Mouse (Mus musculus): ENCODE data around the gene Tesc. TPM values are rescaled to one million over a fixed set of nuclear protein-coding genes. Genes with fewer than 3 reads are reported as not detected.

Tesc gene
- polyA plus RNA-seq, 1 experiment from 2014 or later = 11.0 TPM

DNA sequence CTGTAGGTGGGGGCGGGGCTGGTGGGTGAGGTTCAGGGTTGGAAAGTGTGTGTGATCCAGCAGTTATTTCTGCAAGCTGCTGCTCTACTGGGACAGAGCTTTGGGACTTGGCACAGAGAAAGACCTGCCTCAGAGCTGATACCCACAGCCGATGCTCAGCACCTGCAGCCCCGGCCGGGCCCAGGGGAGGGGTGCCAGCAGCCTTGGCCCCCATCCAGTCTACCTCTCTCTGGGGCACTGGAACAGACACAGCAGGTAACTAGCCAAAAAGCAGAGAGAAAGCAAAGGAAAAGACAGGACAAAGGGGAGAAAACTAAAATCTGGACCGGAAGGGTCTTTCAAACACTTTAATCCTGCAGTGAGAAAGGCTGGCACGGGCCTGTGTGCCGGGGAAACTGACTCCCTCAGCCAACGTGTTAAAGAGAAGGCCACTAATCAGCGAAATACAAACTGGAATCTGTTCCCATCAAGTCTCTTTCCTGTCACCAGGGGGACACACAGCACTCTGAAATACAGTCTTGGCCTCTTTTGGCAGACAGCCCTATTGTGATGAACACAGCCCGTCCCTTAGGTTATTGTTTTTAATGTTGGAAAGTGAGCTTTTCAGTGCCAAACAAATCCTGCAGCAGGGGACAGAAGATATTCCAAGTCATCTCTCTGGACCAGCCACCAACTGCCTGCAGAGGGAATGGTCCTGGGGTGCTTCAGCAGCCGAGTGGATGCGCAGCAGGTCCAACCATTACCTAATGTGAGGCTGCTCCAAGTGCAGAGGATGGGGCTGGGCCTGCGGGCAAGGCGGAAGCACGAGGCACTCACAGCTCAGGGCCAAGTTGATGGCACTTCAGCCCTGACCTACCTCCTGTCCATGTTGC, 49.4 kb downstream of the Tesc start:
- Histone ChIP-seq H3K4me2 (no peak overlapping the region), H3K27me3 (no peaks in the 10 kb centered on the region), H3K4me1 (replicated peaks) (peaks cover 29% of the 10 kb centered on the region), H3K9ac (no peak overlapping the region), H3K4me3 (no peak overlapping the region), H3K9me3 (replicated peaks) (no peaks in the 10 kb centered on the region), H3K36me3 (peaks cover 22% of the 10 kb centered on the region; the same call in 1 of the 2 replicates), H3K27ac (no peak overlapping the region; the same call in 1 of the 2 replicates)
- 71% methylated on average over 15 of the region's 15 CpGs for WGBS
- ATAC-seq (replicated peaks; ENCODE audit: insufficient number of reproducible peaks, insufficient read depth, low FRiP score, low read depth) = no peak

GRCm38 (mm10) chr5:118078550-118078949, 51.0 kb downstream of the Tesc start:
- Histone ChIP-seq H3K4me2 (no peak overlapping the region), H3K9me3 (replicated peaks) (no peaks in the 10 kb centered on the region), H3K27ac (no peak overlapping the region), H3K27me3 (no peaks in the 10 kb centered on the region), H3K4me1 (replicated peaks) (peaks cover 43% of the 10 kb centered on the region), H3K36me3 (peaks cover 17% of the 10 kb centered on the region; the same call in 1 of the 2 replicates), H3K9ac (no peak overlapping the region), H3K4me3 (no peak overlapping the region)
- ATAC-seq (replicated peaks; ENCODE audit: insufficient number of reproducible peaks, insufficient read depth, low FRiP score, low read depth) = no peak
- WGBS = 70% methylated on average over 6 of the region's 6 CpGs

DNA sequence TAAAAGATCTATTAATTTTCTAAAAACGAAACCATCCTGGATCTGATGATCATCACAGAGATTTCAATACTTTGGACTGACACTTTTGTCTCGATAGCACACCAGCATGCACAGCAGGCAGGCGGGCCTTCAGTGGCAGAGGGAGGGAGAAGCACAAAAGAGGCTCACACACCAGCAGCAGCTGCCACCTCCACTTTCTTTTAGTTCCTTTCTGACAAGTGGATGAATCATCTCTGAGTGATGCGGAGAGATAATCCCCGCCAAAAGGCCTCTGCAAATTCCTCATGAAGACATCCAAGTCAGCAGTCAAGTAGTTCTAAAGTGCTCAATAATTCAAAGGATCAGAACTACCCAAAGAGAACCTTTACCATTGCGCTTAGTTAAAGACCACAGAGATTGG, 51.8 kb downstream of the Tesc start:
- H3K4me1 ChIP-seq (replicated peaks) = peaks cover 50% of the 10 kb centered on the region
- H3K4me3 ChIP-seq = no peak overlapping the region
- no peaks in the 10 kb centered on the region for H3K9me3 ChIP-seq (replicated peaks)
- peaks cover 12% of the 10 kb centered on the region; the same call in 1 of the 2 replicates for H3K36me3 ChIP-seq
- no peak overlapping the region for H3K27ac ChIP-seq
- H3K9ac ChIP-seq = no peak overlapping the region
- ATAC-seq (replicated peaks; ENCODE audit: insufficient number of reproducible peaks, insufficient read depth, low FRiP score, low read depth) = no peak
- H3K27me3 ChIP-seq = no peaks in the 10 kb centered on the region
- WGBS = 71% methylated on average over 6 of the region's 6 CpGs
- no peak overlapping the region for H3K4me2 ChIP-seq

- WGBS = 73% methylated on average over 11 of the region's 11 CpGs
Observed at GRCm38 (mm10) chr5:118079839-118080250, 52.3 kb downstream of the Tesc start.

GRCm38 (mm10) chr5:118081374-118081949, 53.9 kb downstream of the Tesc start:
- Histone ChIP-seq H3K4me1 (replicated peaks) (peaks cover 64% of the 10 kb centered on the region), H3K4me2 (no peak overlapping the region), H3K9ac (0 out of 2 replicates have a peak overlapping the region, but pooled peaks have one; percentile 14)

More at GRCm38 (mm10) chr5:118079839-118080250, 52.3 kb downstream of the Tesc start:
- no peaks in the 10 kb centered on the region for H3K27me3 ChIP-seq
- ATAC-seq (replicated peaks; ENCODE audit: insufficient number of reproducible peaks, insufficient read depth, low FRiP score, low read depth) = no peak
- H3K4me2 ChIP-seq = no peak overlapping the region
- H3K27ac ChIP-seq = no peak overlapping the region
- H3K36me3 ChIP-seq = peaks cover 10% of the 10 kb centered on the region; the same call in 1 of the 2 replicates
- no peaks in the 10 kb centered on the region for H3K9me3 ChIP-seq (replicated peaks)
- no peak overlapping the region for H3K9ac ChIP-seq
- H3K4me3 ChIP-seq = no peak overlapping the region
- peaks cover 55% of the 10 kb centered on the region for H3K4me1 ChIP-seq (replicated peaks)

DNA sequence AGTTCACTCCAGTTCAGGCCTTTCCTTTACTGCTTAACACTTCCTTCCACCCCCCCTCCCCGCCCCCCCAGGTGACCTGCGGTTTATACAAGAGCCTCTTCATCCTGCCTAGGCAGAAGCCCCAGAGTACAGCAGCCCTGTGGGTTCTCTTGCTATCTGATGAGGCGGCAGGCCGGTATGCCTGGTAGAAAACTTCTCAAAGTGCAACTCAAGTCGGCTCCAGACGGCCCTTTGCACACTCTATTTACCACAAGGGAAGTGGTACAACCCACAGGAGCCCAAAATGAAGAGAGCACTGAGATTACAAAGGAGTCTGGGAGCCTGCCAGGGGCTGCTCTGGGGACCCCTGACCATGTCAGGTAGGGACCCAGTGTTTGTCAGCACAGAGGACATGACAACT, 54.5 kb downstream of the Tesc start:
- Histone ChIP-seq H3K4me3 (no peak overlapping the region), H3K36me3 (0 out of 2 replicates have a peak, but pooled peaks cover 3% of the 10 kb centered on the region), H3K27ac (no peak overlapping the region), H3K4me1 (replicated peaks) (peaks cover 64% of the 10 kb centered on the region), H3K9me3 (replicated peaks) (no peaks in the 10 kb centered on the region), H3K27me3 (no peaks in the 10 kb centered on the region), H3K4me2 (no peak overlapping the region), H3K9ac (peak overlapping the region; percentile 14; the same call in 1 of the 2 replicates)
- WGBS = 48% methylated on average over 6 of the region's 6 CpGs
- ATAC-seq (replicated peaks; ENCODE audit: insufficient number of reproducible peaks, insufficient read depth, low FRiP score, low read depth) = no peak

More at GRCm38 (mm10) chr5:118081374-118081949, 53.9 kb downstream of the Tesc start:
- Histone ChIP-seq H3K9me3 (replicated peaks) (no peaks in the 10 kb centered on the region), H3K27ac (no peak overlapping the region), H3K36me3 (0 out of 2 replicates have a peak, but pooled peaks cover 3% of the 10 kb centered on the region), H3K4me3 (no peak overlapping the region), H3K27me3 (no peaks in the 10 kb centered on the region)
- 72% methylated on average over 9 of the region's 9 CpGs for WGBS
- no peak for ATAC-seq (replicated peaks; ENCODE audit: insufficient number of reproducible peaks, insufficient read depth, low FRiP score, low read depth)

- peaks cover 65% of the 10 kb centered on the region for H3K4me1 ChIP-seq (replicated peaks)
- ATAC-seq (replicated peaks; ENCODE audit: insufficient number of reproducible peaks, insufficient read depth, low FRiP score, low read depth) = no peak
- H3K36me3 ChIP-seq = 0 out of 2 replicates have a peak, but pooled peaks cover 3% of the 10 kb centered on the region
- no peaks in the 10 kb centered on the region for H3K27me3 ChIP-seq
- no peaks in the 10 kb centered on the region for H3K9me3 ChIP-seq (replicated peaks)
- H3K4me2 ChIP-seq = no peak overlapping the region
- H3K4me3 ChIP-seq = no peak overlapping the region
- H3K27ac ChIP-seq = no peak overlapping the region
- 71% methylated on average over 12 of the region's 12 CpGs for WGBS
- no peak overlapping the region for H3K9ac ChIP-seq
Observed at GRCm38 (mm10) chr5:118083060-118083638, 55.6 kb downstream of the Tesc start.

GRCm38 (mm10) chr5:118084171-118084727, 56.7 kb downstream of the Tesc start:
- Histone ChIP-seq H3K9me3 (replicated peaks) (no peaks in the 10 kb centered on the region), H3K27ac (peak overlapping the region; percentile 46), H3K27me3 (no peaks in the 10 kb centered on the region), H3K4me1 (replicated peaks) (peaks cover 67% of the 10 kb centered on the region), H3K36me3 (0 out of 2 replicates have a peak, but pooled peaks cover 3% of the 10 kb centered on the region), H3K9ac (no peak overlapping the region; the same call in 1 of the 2 replicates), H3K4me2 (no peak overlapping the region), H3K4me3 (no peak overlapping the region)
- 45% methylated on average over 10 of the region's 10 CpGs for WGBS
- no peak for ATAC-seq (replicated peaks; ENCODE audit: insufficient number of reproducible peaks, insufficient read depth, low FRiP score, low read depth)

DNA sequence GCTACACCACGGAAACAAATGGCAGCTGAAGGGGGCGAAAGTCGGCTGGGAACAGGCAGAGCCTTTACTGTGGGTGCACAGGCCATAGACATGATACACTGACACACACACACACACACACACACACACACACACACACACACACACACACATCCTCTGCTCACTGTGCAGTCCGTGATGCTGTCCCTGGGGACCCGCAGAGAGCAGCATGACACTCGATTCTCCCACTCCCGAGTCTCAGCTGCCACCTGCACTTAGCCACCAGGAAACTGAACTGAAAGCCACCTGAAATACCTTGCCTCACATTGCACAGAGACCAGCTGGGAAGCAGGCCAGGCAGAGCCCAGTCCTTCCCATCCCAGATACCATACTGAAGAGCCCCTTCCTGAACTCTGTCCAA, 57.8 kb downstream of the Tesc start:
- no peaks in the 10 kb centered on the region for H3K9me3 ChIP-seq (replicated peaks)
- no peak overlapping the region for H3K9ac ChIP-seq
- H3K4me1 ChIP-seq (replicated peaks) = peaks cover 70% of the 10 kb centered on the region
- no peak overlapping the region for H3K4me3 ChIP-seq
- ATAC-seq (replicated peaks; ENCODE audit: insufficient number of reproducible peaks, insufficient read depth, low FRiP score, low read depth) = no peak
- no peaks in the 10 kb centered on the region for H3K27me3 ChIP-seq
- H3K36me3 ChIP-seq = 0 out of 2 replicates have a peak, but pooled peaks cover 4% of the 10 kb centered on the region
- 72% methylated on average over 7 of the region's 7 CpGs for WGBS
- H3K27ac ChIP-seq = no peak overlapping the region
- no peak overlapping the region for H3K4me2 ChIP-seq

GRCm38 (mm10) chr5:118086956-118087355, 59.4 kb downstream of the Tesc start:
- 54% methylated on average over 7 of the region's 7 CpGs for WGBS
- Histone ChIP-seq H3K4me1 (replicated peaks) (peaks cover 59% of the 10 kb centered on the region), H3K9ac (no peak overlapping the region), H3K9me3 (replicated peaks) (no peaks in the 10 kb centered on the region), H3K4me3 (no peak overlapping the region), H3K27me3 (no peaks in the 10 kb centered on the region), H3K36me3 (peaks cover 21% of the 10 kb centered on the region), H3K4me2 (no peak overlapping the region), H3K27ac (no peak overlapping the region)
- ATAC-seq (replicated peaks; ENCODE audit: insufficient number of reproducible peaks, insufficient read depth, low FRiP score, low read depth) = no peak

DNA sequence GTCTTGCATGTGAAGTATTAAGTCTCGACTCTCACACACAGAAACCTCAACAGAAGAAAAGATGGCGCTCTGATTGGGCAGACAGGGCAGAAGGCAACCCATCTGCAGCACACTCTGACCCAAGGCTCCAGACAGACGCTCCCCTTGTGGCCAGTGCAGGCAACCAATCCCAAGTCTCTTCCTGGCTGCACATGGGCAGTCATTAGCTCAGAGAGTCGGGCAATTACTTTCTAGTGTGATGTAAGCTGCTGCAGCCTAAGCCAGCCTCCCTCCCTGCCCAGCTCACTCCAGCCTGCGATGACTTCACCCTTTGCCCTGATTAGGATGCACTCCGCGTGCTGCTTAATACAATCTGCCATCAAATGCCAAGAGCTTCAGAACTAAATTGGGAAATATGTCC, 61.6 kb downstream of the Tesc start:
- Histone ChIP-seq H3K9ac (no peak overlapping the region), H3K4me3 (no peak overlapping the region), H3K4me2 (peak overlapping the region; percentile 26), H3K27ac (peak overlapping the region; percentile 53), H3K36me3 (peaks cover 36% of the 10 kb centered on the region), H3K4me1 (replicated peaks) (peaks cover 41% of the 10 kb centered on the region), H3K9me3 (replicated peaks) (no peaks in the 10 kb centered on the region), H3K27me3 (no peaks in the 10 kb centered on the region)
- WGBS = 43% methylated on average over 7 of the region's 7 CpGs
- peak; percentile 78 for ATAC-seq (replicated peaks; ENCODE audit: insufficient number of reproducible peaks, insufficient read depth, low FRiP score, low read depth)

Data from heart, embryonic 15.5 days (tissue).